ENCODE assay signal across 8 mouse cellular contexts in the genomic region with DNA sequence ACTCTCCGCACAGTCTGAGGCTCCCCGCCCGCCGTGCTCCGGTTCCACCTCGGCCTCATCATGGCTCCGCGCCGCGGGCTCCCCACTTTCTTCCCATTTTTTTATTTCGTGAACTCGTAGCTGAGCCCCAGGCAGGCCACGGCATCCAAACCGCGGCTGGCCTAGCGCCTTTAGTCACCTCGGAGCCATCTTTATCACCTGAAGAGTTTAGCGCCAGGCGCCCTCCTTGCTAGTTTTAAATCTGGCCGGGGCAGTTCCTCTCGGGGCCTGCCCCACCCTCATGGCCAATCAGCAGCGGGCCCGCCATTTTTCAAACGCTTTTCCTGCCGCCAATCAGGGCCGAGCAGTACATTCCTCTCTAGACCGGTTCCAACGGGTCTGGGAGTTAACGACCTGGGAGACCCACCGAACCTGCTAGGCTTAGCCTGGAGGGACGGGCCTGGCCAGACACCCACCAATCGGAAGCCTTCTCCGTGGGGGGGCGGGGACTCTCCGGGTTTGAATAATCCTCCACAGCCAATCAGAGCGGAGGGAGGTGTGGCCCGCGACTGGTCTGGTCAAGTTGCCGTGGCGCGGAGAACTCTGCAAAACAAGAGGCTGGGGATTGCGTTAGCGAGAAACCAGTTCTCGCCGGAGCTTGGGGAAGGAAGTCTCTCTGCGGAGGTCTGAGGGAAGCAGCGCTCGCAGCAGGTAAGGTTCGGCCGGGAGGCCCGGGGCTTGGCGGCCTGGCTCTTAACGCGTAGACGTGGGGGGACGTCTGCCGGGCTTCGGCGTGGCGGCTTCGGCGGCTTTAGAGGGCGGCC. TPM values are rescaled to one million over a fixed set of nuclear protein-coding genes. Genes with fewer than 3 reads are reported as not detected.
DNase-seq lines count a peak whose midpoint lies in the region; ATAC-seq and TF ChIP-seq lines count a peak whose summit lies in the region.

Gene Hmgb2 (plus strand): TSS at position 592 of the 803 bp plus-strand sequence.

- DNase-seq in MN1 (ENCODE audit: low spot score): peak; percentile 100
- DNase-seq in cerebellum, adult 9-10 months: peak; percentile 100
- DNase-seq in hindbrain, embryonic 10.5 days (ENCODE audit: low spot score): peak; percentile 100
- peak; percentile 100 for DNase-seq in layer of hippocampus, adult 9-11 months
- peak; percentile 100 for DNase-seq in lung, postnatal 0 days (ENCODE audit: low spot score)
- peak; percentile 97 for DNase-seq in ovary, postnatal 14 days (ENCODE audit: low spot score)
- peak; percentile 100 for DNase-seq in thymus, postnatal 14 days

- peak within 1 kb of the TSS; percentile 100 for H3K27ac ChIP-seq in hindbrain, embryonic 10.5 days
- H3K27ac ChIP-seq in lung, postnatal 0 days (ENCODE audit: low read length): peak within 1 kb of the TSS; percentile 100

- under 1% methylated on average over 63 of the region's 63 CpGs for whole genome bisulfite sequencing in hindbrain, embryonic 10.5 days
- WGBS in lung, postnatal 0 days: under 1% methylated on average over 63 of the region's 63 CpGs

- H3K4me1 ChIP-seq in hindbrain, embryonic 10.5 days (replicated peaks): peaks cover 14% of the 10 kb centered on the region
- H3K4me1 ChIP-seq in lung, postnatal 0 days (ENCODE audit: insufficient read depth, low read depth, low read length): peaks cover 3% of the 10 kb centered on the region; the same call in 1 of the 2 replicates

- peak within 1 kb of the TSS; percentile 99 for H3K9ac ChIP-seq in lung, postnatal 0 days (replicated peaks; ENCODE audit: low read depth)

- no peaks in the 10 kb centered on the region for H3K9me3 ChIP-seq in hindbrain, embryonic 10.5 days
- H3K9me3 ChIP-seq in lung, postnatal 0 days (ENCODE audit: low read length): no peaks in the 10 kb centered on the region

- peak; percentile 74 for TF ChIP-seq EP300 in lung, postnatal 0 days (IDR thresholded peaks at IDR 0.05)

- ATAC-seq in frontal cortex, adult (ENCODE audit: low TSS enrichment): peak; percentile 100
- peak; percentile 99 for ATAC-seq in lung, postnatal 0 days

- H3K4me2 ChIP-seq in lung, postnatal 0 days (replicated peaks; ENCODE audit: low read depth, low read length): peak within 1 kb of the TSS; percentile 98

- H3K4me3 ChIP-seq in hindbrain, embryonic 10.5 days: peak within 1 kb of the TSS; percentile 85
- H3K4me3 ChIP-seq in lung, postnatal 0 days (ENCODE audit: low read depth, low read length): peak within 1 kb of the TSS; percentile 94

- H3K27me3 ChIP-seq in hindbrain, embryonic 10.5 days (ENCODE audit: insufficient read depth, poor library complexity, severe bottlenecking): no peaks in the 10 kb centered on the region
- H3K27me3 ChIP-seq in lung, postnatal 0 days (replicated peaks; ENCODE audit: insufficient read depth, low read length): no peaks in the 10 kb centered on the region

- H3K36me3 ChIP-seq in hindbrain, embryonic 10.5 days: peaks cover 36% of the 10 kb centered on the region
- 0 out of 2 replicates have a peak, but pooled peaks cover 5% of the 10 kb centered on the region for H3K36me3 ChIP-seq in lung, postnatal 0 days (ENCODE audit: insufficient read depth, low read length)

- no peak for TF ChIP-seq CTCF in lung, postnatal 0 days (IDR thresholded peaks at IDR 0.05)

RNA-seq across cellular contexts. Expression of gene Hmgb2, which starts in this region (rescaled TPM):
- 389 and 567 TPM in 2 replicates for polyA plus RNA-seq in hindbrain, embryonic 10.5 days (2016; fragmentation: Nextera tagmentation; extraction: Ambion mirVana)
- polyA plus RNA-seq in lung, postnatal 0 days (2015; fragmentation: Nextera tagmentation; extraction: Ambion mirVana): 94.8 and 106 TPM in 2 replicates

Comparison
In these comparisons a context has a peak if more than half of its experiments do, and no peak if none do; other contexts are left out.
1. Peak in every context shown above with its lines: DNase-seq, ATAC-seq, H3K4me3 ChIP-seq and H3K27ac ChIP-seq.